Mouse (Mus musculus) macrophage (primary cell): ENCODE measurements around the gene Srbd1. TPM values are rescaled to one million over a fixed set of nuclear protein-coding genes. Genes with fewer than 3 reads are reported as not detected.

Source experiments
- H3K27ac ChIP-seq: fragments of 350-480 bp; formaldehyde crosslinking; 2 replicates; pipeline ENCODE4 v1.9.0; 2021
- H3K36me3 ChIP-seq: fragments of 350-480 bp; formaldehyde crosslinking; 2 replicates; pipeline ENCODE4 v1.9.0; 2021; ENCODE audit errors: inconsistent target
- H3K4me3 ChIP-seq: fragments of 350-480 bp; formaldehyde crosslinking; 2 replicates; pipeline ENCODE4 v1.9.0; 2021; ENCODE audit errors: inconsistent target
- H3K79me2 ChIP-seq: fragments of 350-480 bp; formaldehyde crosslinking; 2 replicates; pipeline ENCODE4 v1.9.0; 2021; ENCODE audit errors: inconsistent target
- WGBS: methylation state at CpG from one replicate; pipeline ENCODE4 v1.1.7; 2026; ENCODE audit warnings: inconsistent platforms; ENCODE audit not compliant: missing documents; 5-methylcytosine and 5-hydroxymethylcytosine counted together
- polyA plus RNA-seq: library from polyadenylated mRNA; stranded (reverse); fragments of 250-400 nt; gene quantifications from 3 replicates; pipeline ENCODE4 v1.2.4, GENCODE M21; 2018; ENCODE audit warnings: inconsistent platforms

Srbd1 gene
- polyA plus RNA-seq, 1 experiment from 2014 or later = 18.6 TPM

DNA sequence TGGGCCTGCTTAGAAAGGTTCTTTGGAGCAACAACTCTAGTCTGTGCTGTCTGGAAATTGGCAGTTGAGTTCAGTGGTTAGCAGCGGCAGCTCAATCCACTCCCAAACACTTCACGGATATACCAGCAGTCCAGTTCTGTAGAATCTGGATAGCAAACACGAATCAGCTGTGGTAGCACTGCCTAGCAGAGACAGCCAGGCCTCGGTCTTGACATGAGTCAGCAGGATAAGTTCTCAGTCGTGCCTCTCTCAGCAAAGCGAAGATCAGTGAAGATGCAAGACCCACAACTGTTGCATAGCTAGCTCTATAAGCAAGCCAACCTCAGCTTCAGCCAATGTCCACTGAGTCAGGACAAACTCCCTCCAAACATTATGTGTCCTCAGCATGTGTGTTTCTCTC, 142.9 kb downstream of the Srbd1 start:
- 96% methylated on average over 6 of the region's 6 CpGs for WGBS
- H3K27ac ChIP-seq = no peak overlapping the region
- no peak overlapping the region for H3K4me3 ChIP-seq
- H3K79me2 ChIP-seq = no peaks in the 10 kb centered on the region
- no peaks in the 10 kb centered on the region for H3K36me3 ChIP-seq

DNA sequence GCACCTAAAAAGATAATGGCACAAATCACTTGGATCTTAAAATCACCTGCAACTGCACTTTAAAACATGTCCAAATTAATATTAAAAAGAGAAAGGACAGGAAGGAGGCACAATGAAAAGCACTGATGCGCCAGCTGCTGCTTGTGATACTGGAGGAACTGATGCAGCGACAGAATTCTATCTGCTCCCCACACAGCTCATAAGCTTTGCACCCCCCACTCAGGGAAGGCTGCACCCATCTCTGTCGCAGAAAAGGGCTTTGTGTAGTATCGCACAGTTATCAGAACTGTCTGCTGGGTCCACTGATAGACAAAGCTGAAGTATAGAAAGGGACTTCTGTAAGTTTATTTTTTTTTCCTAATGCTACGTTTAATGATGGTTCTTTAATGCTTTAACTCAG, 143.3 kb downstream of the Srbd1 start:
- no peak overlapping the region for H3K27ac ChIP-seq
- H3K4me3 ChIP-seq = no peak overlapping the region
- 98% methylated on average over 5 of the region's 5 CpGs for WGBS
- no peaks in the 10 kb centered on the region for H3K79me2 ChIP-seq
- H3K36me3 ChIP-seq = no peaks in the 10 kb centered on the region

DNA sequence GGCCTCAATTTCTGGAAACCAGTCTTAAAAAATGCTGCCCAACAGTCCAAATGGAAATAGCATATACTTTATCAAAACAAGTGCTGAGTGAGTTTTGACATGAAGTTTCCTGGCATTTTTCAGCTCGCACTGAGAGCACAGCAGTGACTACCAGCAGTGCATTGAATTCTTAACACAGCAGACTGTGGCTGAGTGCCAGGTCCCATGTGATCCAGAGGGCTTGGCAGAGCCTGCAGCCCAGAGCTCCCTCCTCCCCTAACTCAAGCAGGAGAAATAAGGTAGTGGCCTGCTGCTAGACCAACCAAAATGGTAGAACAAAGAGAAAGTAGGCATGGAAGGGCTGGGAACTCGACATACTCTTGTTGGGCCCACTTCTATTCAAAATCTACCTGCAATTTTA, 149.2 kb downstream of the Srbd1 start:
- Histone ChIP-seq H3K4me3 (no peak overlapping the region), H3K36me3 (no peaks in the 10 kb centered on the region), H3K27ac (no peak overlapping the region), H3K79me2 (no peaks in the 10 kb centered on the region)
- 92% methylated on average over 2 of the region's 2 CpGs for WGBS

DNA sequence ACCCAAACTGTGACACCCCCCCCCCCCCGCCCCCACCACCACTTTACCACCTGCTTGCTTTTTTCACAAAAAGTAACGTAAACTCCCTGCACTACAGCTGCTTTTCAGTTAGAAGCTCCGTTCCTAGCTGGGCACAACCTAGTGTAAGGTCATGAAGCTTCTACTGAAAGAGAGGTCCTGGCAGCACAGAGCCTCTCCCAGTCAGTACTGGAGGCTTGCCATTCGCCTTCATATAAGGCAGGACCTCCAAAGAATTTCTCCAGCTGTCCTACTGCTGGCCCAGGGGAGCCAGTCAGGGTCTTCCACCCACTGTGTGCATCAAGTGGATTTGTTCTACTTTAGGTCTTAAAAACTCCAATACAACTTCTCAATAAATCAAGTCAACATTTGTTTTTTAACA, 149.9 kb downstream of the Srbd1 start:
- Histone ChIP-seq H3K36me3 (no peaks in the 10 kb centered on the region), H3K4me3 (no peak overlapping the region), H3K27ac (no peak overlapping the region), H3K79me2 (no peaks in the 10 kb centered on the region)
- WGBS = 95% methylated on average over 3 of the region's 4 CpGs

DNA sequence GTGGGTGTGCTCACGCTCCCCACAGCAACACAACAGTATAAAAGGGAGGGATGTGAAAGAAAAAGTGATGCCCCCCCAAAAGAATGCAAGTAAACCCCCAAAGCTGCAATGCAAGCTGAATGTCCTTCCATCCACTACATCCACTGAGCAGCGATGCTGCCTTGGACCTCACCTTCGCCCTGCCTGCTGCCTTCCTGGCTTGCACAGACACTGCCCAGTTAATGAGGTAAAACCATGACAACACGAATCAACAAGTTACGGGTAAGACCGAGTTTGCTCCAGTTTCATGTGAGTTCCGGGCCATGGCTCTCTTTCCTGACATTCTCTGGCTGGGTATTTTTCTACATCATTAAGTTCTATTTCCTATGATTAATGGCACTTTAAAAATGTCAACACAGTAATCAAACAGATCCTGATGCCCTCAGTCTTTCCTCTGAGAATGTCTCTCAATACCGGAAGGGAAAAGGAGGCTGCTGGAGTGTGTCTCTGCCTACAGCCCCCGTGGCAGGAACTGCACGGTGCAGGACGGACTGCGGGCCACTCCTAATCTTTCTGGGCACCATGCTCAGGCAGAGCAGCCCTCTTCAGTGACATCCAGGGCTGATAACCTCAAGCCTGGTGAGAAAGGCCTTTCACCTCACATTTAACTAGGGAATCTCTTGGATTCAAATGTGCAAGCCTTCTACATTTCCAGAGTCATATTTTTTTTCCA, 155.8 kb downstream of the Srbd1 start:
- Histone ChIP-seq H3K79me2 (no peaks in the 10 kb centered on the region), H3K36me3 (no peaks in the 10 kb centered on the region), H3K27ac (no peak overlapping the region), H3K4me3 (no peak overlapping the region)
- WGBS = 94% methylated on average over 12 of the region's 12 CpGs

DNA sequence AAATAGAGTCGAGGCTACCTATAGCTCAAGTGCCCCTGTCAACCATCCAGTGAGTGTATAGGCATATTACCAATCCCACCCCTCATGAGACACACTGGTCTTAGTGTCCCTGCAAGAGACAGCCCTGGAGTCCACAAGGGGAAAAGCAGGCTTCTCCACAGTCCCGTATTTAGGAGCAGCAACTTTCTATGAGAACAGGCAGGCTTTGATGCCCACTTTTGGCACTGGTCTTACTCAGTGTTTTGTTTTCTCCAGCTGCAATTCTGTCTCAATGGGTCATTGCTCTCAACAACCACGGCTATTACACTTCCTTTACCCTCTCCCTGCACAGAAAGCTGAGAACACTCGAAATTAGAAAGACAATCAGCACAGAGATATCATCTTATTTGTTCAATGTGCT, 157.4 kb downstream of the Srbd1 start:
- no peaks in the 10 kb centered on the region for H3K79me2 ChIP-seq
- no peak overlapping the region for H3K4me3 ChIP-seq
- 87% methylated on average over 4 of the region's 4 CpGs for WGBS
- no peaks in the 10 kb centered on the region for H3K36me3 ChIP-seq
- H3K27ac ChIP-seq = no peak overlapping the region

DNA sequence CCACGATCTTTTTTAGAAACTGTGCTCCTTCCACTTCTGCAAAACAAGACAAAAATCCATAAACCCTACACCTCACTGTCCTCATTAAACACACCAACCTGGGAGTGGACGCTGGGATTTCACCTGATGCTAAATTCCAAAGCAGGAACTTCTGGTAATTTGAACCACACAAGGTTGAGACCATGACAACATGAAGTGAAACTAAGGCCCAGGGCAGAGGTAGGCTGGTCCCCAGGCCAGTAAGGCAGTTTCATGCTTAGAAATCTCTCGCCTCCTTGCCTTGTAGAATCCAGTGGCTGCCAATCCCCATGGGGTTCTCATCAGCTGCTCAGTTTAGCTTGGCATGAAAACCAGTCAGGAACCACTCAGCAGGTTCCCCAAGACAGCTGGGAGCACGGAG, 158.4 kb downstream of the Srbd1 start:
- H3K36me3 ChIP-seq = no peaks in the 10 kb centered on the region
- H3K27ac ChIP-seq = no peak overlapping the region
- no peak overlapping the region for H3K4me3 ChIP-seq
- 86% methylated on average over 4 of the region's 4 CpGs for WGBS
- H3K79me2 ChIP-seq = no peaks in the 10 kb centered on the region

DNA sequence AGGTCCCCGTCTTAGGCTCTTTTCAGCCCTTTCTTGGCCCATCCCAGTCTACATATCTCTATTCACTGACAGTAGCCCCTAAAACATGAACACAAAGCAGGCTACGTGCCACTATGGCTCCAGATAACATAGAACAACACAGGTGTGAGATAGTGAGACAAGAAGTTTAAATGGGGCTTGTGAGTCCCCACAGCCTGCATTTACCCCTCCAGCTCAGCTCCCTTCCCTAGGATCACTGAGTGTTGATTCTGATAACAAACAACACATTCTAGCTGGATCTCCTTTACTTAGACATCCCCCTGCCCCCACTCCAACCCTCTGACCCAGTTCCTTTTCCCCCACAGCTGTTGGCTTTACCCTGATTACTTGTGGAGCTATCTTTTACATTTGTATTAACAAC, 158.8 kb downstream of the Srbd1 start:
- no peak overlapping the region for H3K4me3 ChIP-seq
- H3K36me3 ChIP-seq = no peaks in the 10 kb centered on the region
- 95% methylated on average over 2 of the region's 2 CpGs for WGBS
- no peak overlapping the region for H3K27ac ChIP-seq
- H3K79me2 ChIP-seq = no peaks in the 10 kb centered on the region

DNA sequence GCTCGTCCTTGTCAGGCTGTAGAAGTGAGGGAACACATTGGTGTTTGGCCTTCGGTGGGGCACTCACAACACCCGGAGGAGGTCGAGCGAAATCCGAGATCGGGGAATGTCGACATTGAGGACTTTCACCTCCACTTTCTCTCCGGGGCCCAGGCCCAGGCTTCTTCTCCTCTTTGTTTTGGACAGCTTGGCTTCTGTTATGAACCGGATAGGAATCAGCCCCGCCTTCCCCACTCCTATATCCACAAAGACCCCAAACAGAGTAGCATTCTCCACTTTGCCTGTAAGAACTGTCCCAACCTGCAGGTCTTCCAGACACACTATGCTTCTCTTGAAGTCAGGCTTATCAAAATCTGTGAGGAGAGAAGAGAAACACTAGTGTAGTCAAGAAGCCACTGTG, 159.8 kb downstream of the Srbd1 start:
- WGBS = 97% methylated on average over 5 of the region's 11 CpGs
- Histone ChIP-seq H3K27ac (no peak overlapping the region), H3K4me3 (no peak overlapping the region), H3K36me3 (no peaks in the 10 kb centered on the region), H3K79me2 (no peaks in the 10 kb centered on the region)

DNA sequence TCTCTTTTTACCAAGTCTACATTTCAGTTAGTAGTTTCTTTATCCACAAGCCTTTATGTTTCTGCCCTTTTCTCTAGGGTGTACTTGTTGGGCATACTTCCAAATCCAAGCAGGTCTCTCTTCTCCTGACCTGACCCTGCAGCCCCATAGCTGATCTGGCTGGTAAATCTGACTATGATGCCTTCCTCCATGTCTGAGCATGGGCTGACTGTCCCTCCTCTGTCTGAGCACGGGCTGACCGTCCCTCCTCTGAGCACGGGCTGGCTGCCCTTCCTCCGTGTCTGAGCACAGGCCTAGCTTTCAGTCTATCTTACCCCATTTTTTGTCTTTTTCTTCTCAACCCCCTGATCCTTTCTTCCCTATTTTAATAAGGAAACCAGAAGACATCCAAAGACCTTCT, 162.7 kb downstream of the Srbd1 start:
- WGBS = 98% methylated on average over 4 of the region's 4 CpGs
- Histone ChIP-seq H3K4me3 (no peak overlapping the region), H3K27ac (no peak overlapping the region), H3K79me2 (no peaks in the 10 kb centered on the region), H3K36me3 (no peaks in the 10 kb centered on the region)

DNA sequence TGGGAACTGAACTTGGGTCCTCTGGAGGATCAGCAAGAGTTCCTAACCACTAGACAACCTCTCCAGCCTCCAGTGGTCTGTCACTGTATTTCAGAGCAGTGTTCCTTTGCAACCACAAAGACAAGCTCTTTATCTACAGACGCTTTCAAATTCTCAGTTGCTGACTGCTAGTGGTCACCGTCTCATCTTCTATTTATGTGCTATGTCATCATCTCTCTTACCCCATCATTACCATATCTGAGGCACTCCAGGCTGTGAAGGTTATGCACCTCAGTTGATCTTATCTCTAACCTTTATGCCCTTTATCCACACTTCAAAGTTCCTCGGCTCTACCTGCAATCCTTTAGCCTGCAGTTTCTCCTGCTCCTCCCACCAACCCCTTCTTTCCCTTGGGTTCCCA, 163.1 kb downstream of the Srbd1 start:
- no peaks in the 10 kb centered on the region for H3K79me2 ChIP-seq
- no peak overlapping the region for H3K27ac ChIP-seq
- no peak overlapping the region for H3K4me3 ChIP-seq
- no peaks in the 10 kb centered on the region for H3K36me3 ChIP-seq
- WGBS = 98% methylated on average over 3 of the region's 3 CpGs

DNA sequence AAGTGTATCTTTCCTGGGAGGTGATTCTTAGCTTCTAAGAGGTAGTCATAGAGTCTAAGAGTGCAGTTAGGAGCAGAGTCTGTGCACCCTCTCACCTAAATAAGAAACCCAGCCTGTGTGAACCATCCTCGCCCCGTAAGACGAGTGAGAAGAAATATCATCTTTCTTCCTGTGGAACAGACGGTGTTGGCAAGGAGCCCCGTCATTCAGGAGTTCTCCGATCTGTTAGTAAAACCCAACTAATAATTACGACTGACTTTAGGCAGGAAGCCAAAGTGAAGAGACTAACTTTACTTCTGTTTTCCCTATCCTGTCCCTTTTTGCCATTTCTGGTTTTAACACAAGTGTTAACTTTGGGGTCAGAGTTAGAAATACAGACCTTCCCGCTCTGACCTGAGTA, 166.1 kb downstream of the Srbd1 start:
- WGBS = 73% methylated on average over 8 of the region's 8 CpGs
- H3K27ac ChIP-seq = no peak overlapping the region
- H3K4me3 ChIP-seq = no peak overlapping the region
- no peaks in the 10 kb centered on the region for H3K36me3 ChIP-seq
- no peaks in the 10 kb centered on the region for H3K79me2 ChIP-seq

DNA sequence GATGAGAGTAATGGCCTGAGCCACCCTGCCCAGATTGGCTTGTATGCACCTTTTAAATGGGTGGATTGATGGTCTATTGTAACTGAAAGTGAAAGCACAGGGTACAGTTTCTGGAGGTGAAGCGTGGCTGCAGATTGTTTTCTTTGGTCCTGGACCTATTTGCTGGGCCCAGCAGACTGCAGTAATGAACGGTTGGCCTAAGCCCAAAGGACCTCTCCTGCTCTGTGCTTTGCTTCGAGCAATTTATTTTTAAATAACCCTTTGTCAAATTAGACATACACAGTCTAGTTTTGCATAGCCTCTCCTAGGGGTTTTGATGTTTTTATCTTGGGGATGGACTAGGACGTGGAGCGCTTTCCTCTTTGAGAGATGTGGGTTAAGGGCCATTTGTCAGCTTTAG, 169.9 kb downstream of the Srbd1 start:
- Histone ChIP-seq H3K79me2 (no peaks in the 10 kb centered on the region), H3K36me3 (no peaks in the 10 kb centered on the region), H3K27ac (no peak overlapping the region), H3K4me3 (no peak overlapping the region)
- 79% methylated on average over 5 of the region's 5 CpGs for WGBS

DNA sequence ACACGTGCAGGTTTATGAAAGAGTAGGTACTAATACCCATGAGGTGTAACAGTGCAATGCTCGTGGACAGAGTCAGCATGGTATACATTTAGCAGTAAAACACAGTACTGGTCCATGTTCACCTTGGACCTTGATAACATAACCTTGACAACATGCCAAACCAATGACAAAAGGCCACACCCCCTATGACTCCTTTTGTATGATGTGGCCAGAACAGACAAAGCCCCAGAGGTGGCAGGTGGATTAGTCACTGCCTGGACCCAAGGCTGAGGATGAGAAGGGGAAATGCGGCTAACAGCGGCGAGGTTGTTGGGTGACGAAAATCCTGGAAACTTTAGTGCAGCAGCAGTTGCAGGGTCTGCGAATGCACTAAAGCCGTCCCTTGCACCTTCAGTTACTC, 170.4 kb downstream of the Srbd1 start:
- H3K4me3 ChIP-seq = no peak overlapping the region
- 90% methylated on average over 8 of the region's 8 CpGs for WGBS
- no peak overlapping the region for H3K27ac ChIP-seq
- no peaks in the 10 kb centered on the region for H3K79me2 ChIP-seq
- no peaks in the 10 kb centered on the region for H3K36me3 ChIP-seq

DNA sequence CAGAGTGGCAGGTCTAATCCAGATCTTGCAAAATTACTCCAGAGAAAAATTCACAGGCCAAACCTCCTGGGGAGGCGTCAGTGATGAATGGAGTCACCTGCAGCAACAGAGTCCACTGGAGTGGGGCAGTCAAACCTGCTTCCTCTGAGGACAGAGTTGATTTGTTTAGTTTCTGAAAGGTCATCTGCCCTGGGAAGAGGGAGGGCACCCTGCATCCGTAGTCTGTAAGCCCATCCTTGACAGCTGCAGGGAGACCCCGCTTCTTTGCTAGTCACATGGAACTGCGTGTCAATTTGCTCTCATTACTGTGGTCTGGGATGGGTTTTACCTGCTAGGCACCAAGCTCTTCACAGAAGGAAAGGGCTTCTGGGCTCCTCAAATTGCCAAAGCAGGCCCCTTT, 173.9 kb downstream of the Srbd1 start:
- Histone ChIP-seq H3K36me3 (no peaks in the 10 kb centered on the region), H3K4me3 (no peak overlapping the region), H3K79me2 (no peaks in the 10 kb centered on the region), H3K27ac (no peak overlapping the region)
- WGBS = 79% methylated on average over 4 of the region's 4 CpGs

DNA sequence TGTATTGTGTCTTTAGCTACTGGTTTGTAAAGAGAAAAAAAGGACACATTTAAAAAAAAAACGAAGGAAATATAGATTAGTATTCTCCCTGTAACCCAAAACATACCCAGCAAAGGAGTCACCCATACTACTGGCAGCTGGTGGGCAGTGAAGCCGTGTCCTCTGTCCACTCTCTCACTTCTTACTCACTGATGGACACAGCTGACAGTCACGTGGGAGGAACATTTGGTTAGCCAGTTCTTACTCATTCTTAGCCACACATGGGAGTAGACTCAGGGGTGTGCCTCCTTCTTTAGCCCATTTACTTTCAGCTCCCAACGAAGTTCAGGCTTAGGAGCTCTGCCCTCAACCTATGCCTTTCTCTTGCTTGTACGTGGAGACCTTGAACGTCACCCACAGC, 183.3 kb downstream of the Srbd1 start:
- H3K4me3 ChIP-seq = no peak overlapping the region
- H3K79me2 ChIP-seq = no peaks in the 10 kb centered on the region
- WGBS = 86% methylated on average over 6 of the region's 6 CpGs
- H3K27ac ChIP-seq = no peak overlapping the region
- no peaks in the 10 kb centered on the region for H3K36me3 ChIP-seq
